Mouse (Mus musculus) forelimb bud, embryonic 11.5 days (tissue): ENCODE measurements around the gene Tbc1d12.
A peak's percentile ranks its signal among the peaks of the same experiment; 100 is the strongest.
"Not testable (repeated sequence)": the region's sequence is repeated elsewhere in the genome, so short reads cannot be mapped to it uniquely, and the experiment has no call there.

Source experiments
- DNase-seq: peaks from one replicate; pipeline ENCODE4 v3.0.0-alpha.2; 2012; ENCODE audit warnings: low read depth, low spot score

Tbc1d12 gene

DNA sequence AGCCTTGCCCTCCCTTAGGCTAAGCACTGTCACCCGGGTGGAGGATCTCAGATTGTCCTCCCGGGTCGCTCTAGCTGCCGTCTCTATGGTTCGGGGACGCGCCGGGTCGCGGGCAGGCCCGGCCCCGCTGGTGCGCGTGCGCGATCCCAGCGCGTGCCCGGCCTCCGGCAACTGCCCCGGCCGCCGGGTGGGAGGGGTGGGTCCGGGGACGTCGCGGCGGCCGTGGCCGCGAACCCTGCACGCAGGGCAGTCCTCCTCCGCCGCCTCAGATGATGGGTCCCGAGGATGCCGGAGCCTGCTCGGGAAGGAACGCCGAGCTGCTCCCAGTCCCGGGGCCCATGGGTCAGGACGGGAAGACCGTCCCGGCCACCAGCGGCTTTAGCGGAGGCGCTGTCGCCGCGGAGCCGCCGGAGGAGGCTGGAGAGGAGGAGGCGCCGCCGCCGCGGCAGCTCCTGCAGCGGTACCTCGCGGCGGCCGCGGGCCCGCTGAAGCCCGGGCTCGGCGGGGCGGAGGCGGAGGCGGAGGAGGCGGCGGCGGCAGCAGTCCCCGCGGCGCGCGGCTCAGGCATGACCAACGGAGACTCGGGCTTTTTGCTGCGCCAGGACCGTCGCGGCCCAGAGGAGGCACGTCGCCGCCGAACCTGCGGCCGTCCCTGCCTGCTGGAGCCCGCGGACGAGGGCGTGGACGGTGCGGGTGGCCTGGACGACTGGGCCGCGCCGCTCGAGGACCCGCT, at the start of gene Tbc1d12:
Tbc1d12 (plus strand) TSS at position 142 of the 733 bp plus-strand sequence.
- DNase-seq, result peak; percentile 83

DNA sequence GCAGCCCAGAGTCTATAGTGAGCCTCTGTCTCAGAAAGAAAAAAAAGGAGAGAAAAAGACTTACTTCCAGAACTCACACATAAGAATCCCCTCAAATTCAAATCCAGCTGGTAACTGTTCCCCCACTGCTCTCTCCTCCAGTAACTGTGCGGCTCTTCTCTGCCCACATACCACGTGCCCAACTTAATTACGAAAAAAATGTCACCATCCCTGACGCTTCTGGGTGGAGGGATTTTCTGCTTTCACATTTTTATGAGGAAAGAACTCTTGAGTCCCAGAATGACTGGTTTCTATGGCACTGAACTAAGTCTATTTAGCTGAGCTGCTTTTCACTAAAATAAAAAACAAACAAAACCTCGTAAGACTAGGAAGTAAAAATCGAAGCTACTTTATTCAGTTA, 48.6 kb upstream of the Tbc1d12 start:
- no peak for DNase-seq

DNA sequence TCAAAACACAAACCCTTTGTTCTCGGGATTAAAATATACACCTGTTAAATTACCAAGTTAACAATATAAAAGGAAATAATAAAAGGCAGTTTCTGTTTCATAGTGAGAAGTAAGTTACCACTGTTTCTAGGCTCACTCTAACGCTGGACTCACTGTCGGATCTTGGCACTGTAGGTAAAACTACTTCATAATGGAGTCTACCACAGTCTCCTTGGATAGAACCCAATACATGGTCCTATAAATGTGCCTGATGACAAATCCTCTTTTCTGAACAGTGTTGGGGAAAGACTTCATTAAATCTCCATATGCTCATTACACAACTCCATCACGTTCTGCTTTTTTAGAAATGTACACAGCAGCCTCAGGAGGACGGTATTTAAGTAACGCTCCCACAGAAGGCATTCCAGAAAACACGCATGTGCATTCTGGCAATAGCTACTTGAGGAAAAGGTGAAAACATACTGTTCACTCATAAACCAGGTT, 42.8 kb upstream of the Tbc1d12 start:
- no peak for DNase-seq

DNA sequence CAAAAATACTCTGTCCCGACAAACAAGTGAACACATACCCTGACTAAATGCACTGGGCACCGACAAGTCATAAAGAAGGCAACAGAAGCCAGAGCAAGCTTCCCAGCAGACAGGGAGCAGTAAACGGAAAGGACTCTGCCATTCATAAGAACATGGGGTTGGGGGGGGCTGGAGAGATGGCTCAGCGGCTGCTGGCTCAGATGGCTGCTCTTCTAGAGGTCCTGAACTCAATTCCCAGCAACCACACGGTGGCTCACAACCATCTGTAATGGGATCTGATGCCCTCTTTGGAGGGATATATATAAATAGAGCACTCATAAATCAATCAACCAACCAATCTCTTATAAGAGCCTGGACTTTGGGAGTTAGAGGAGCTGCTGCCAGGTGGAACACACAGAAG, 39.8 kb upstream of the Tbc1d12 start:
- DNase-seq, result no peak

DNA sequence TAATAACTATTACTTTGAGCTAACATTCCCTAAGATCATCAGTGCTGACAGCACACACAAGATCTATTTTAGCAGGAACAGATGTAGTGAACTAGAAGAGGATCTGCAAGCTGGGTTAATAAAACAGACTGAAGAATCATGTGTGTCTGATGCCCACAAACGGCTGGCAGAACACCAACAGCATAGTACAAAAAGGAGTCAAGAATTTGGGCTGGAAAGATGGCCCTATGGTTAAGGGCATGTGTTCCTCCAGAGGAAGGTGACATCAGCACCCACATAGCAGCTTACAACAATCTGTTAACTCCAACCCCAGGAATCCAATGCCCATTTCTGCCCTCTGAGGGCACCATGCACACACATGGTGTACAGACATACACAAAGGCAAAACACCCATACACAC, 38.1 kb upstream of the Tbc1d12 start:
- no peak for DNase-seq

DNA sequence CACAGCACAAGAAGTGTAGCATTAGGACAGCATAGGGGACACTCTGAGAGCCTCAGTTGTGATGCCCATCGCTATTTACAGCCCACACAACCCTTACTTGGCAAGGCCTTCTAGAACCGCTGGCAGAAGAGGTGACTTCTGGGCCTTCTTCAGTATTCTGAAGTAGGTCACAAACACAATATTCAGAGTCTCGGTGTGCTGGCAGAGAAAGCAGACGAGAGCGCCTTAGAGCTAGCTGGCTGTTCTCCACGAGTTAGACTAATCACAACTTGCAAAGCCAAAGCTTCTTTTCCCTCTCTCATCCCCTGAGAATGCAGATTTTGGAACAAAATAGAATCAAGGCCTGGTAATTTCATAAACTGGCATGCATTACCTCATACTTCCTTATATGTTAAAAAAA, 37.6 kb upstream of the Tbc1d12 start:
- DNase-seq, result no peak

DNA sequence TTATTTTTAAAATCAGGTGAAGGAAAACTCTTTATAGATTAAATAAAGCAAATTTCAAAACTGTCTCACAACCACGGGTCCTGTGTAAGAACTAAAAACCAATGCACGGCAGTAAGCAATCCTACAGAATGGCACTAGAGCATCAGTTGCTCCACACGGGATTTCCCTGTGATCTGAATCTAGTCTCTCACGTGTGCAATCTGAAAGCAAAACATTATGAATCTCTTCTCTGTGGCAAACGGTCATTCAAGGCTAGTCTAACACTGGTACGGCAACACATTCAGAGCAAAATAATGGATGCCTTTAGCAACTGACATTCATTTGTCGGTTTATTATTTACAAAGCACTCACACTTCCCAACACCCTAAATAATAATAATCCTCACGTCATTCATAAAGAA, 18.2 kb upstream of the Tbc1d12 start:
- no peak for DNase-seq

DNA sequence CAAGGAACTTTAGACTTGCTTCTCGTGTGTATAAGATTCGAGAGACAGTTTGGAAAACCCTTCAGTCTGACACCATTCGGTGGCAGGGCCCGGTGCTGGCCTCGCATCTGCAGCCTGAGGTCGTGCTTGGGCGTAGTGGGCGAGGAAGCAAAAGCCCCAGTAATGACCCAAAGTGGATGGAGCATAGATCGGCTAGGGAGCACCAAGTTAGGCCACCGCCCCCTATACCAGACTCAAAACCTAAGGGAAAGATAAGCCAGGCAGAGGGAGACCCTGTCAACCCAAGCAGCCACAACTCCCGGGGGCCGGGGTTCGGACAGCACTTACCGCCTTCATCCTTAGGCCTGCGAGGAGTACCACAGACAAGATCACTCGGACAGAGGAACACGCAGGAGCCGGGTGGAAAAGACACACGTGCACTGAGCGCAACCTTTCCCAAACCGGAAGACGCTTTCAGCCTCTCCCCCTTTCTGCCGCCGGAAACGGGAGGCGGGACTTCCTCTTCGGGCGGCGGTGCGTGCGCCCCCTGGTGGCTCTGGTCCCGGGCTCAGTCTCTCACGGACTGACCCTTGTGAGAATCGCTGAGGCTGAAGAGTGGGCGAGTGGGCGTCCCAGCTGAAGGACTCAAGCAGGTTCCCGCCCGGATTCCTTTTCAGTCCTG, 17.5 kb upstream of the Tbc1d12 start, which contains the start of gene Noc3l:
Noc3l (minus strand) TSS at position 472 of the 661 bp plus-strand sequence.
- DNase-seq, result peak; percentile 92

DNA sequence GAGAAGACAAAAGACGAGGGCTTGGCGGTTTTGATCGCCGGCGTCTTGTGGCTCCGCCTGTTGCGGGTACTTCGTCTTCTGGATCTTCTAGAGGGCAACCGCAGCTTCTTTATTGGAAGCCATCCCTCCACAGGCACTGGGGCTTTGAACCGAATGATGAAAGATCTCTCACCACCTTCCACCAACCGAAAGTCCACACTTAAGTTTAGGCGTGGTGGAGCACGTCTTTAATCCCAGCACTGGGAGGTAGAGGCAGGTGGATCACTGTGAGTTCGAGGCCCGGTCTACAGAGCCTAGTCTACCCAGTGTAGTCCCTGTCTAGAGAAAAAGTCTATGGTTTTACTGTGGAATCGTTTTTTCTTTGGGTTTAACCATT, 17.0 kb upstream of the Tbc1d12 start:
- DNase-seq, result no peak

DNA sequence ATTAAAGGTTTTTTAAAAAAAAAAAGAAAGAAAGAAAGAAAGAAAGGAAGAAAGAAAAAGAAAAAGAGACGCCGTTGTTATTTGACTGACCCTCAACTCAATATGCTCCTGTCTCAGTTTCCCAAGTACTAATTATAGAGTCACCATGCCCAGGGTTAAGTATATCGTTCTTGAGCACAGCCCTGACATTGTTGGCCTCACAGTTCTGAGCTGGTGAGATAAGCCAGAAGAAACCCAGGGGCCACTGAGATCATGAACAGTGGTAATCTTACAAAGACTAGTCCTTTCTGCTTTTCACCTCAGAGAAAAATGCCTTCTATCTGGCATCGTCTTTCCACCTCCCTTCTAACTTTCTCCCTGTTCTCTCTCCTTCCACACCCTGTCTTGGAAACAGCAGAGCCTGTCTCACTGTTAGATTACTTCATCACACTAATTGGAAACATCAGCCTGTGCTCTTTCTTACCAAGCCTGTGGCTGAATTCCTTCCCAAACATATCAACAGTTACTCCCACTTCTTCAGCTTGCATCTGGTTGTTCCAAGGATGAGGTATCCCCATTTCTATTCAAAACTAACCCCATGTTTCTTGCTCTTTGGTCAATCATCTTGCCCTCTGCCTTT, 16.1 kb upstream of the Tbc1d12 start:
- DNase-seq, result no peak

DNA sequence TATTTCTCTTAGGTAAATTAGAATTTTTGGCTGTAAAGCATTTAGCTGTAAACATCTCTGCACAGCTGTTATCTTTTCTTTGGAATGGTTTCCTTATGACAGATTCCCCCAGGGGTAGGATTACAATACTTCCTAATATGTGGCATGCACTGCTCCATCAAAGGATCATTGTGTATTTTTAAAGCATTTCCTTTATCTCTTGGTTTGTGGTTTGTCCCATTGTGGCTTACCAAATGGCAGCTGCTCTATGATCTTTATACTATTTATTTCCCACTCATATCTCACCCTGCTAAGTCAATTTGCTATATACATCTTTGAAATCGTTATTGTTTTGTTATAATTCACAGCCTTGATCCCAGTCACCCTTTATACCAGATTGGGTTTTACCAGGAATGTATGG, 3.2 kb upstream of the Tbc1d12 start:
- DNase-seq, result no peak

DNA sequence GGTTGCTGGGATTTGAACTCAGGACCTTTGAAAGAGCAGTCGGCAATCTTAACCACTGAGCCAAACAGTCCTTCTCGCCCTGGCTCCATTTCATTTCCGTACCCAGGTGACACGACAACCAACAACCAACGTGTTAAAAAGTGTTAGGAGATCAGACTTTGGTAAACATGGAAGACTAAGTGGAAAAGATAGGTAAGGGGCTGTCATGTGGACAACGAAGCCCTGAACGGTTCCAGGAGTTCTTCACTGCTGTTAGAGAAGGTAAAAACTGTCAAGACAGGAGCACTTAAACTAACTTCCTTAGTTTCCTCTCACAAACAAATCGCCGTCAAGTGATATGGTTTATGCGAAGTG, 318 bp upstream of the Tbc1d12 start:
- DNase-seq, result no peak

DNA sequence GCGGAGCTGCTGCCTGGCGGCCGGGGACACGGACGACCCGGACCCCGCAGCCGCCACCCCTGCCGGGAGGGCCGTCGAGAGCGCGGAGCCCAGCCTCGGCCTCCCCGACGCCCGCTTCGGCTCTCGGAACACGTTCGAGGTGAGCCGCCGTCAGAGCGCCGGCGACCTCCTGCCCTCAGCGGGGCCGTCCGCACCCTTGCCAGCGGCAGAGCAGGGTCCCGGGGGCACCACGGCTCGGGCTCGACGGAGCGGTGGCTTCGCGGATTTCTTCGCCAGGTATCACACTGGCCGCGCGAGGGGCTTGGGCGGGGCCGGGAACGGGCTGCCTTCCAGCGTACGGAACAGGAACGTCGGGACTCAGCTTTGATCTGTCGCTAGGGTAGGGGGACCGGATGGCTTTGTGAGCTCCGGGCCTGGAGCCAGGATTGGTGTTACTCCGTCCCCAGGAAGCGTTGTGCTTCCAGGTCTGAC, 827 bp downstream of the Tbc1d12 start:
- DNase-seq, result peak; percentile 39

DNA sequence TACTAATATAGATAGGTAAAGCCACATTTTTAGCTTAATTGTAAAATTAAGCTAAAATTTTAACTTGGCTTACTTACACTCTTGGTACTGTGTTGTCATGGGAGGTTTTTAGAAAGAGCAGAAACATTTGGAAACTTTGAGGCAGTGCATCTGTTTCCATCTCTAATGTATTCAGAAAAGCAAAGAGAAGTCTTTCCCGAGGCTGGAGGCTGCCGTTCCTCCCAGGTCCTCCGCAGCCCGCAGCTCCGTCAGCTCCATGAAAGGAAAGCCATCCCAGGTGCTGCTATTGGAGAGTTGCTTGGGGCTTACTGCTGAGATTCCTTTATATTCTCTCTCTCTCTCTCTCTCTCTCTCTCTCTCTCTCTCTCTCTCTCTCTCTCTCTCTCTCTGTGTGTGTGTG, 8.4 kb downstream of the Tbc1d12 start:
- no peak for DNase-seq

DNA sequence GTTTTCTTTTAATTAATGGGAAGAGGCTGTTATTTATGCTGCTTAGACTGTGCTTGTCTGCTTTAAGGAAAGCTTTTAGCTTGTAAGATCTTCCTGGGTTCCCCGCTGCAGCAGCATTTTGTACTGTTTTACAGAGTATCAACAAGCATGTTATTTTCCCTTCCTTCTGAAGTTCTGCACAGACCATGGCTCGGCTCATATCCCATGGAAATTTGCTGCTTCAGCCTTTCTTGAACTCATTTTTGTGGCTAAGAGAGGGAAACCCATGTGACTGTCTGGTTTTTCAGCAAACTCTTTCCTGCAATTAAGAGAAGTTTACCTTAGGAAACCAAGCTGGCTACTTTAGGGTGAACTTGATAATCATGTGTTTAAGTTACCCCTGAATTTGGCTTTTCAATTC, 10.0 kb downstream of the Tbc1d12 start:
- no peak for DNase-seq

DNA sequence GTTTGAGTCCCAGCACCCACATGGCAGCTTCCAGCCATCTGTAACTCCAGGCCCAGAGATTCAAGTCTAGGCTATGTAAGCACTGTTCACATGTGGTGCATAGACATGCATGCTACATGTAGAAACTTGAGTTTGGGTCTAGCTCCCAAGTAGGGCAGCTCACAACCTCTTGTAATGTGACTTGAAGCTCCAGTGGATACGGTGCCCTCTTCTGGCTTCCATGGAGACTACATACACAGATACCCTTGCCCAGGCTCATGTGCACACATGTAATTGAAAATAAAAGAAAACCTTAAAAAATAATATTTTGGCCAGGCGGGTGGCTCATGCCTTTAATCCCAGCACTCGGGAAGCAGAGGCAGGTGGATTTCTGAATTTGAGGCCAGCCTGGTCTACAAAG, 21.8 kb downstream of the Tbc1d12 start:
- no peak for DNase-seq

DNA sequence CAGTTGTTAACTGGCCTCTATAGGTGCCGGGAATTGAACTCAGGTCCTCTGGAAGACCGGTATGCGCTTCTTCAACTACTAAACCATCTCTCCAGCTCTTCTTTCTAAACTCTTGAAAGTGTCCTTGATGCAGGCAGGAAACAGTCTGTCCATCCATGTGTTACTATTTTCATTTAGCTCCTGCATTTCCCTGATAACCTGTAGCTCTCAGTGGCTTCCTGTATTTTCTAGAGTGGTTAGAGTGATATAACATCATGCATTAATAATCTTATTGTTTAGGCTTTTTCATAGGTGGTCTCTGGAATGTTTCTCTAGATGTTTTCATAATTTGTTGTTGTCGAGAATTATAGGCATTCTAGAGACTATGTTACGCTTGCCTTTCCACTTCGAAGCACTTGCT, 26.1 kb downstream of the Tbc1d12 start:
- no peak for DNase-seq

DNA sequence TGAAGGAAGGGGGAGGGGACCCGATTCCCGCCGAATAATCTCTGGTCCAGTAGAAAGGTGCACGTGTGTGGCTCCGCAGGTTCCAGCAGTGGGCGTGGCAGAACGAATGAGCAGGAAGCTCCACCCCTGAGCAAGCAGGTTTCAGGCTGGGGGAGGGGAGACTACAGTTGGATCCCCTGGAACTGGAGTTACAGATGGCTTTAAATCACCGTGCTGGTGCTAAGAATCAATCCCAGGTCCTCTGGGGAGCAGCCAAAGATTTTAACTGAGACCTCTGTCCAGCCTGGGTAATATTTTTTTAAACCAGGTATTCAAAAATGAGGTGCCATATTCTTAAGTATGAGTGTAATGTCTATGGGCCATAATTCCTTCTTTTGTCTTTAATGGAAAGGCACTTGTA, 38.4 kb downstream of the Tbc1d12 start:
- DNase-seq, result not testable (repeated sequence)

DNA sequence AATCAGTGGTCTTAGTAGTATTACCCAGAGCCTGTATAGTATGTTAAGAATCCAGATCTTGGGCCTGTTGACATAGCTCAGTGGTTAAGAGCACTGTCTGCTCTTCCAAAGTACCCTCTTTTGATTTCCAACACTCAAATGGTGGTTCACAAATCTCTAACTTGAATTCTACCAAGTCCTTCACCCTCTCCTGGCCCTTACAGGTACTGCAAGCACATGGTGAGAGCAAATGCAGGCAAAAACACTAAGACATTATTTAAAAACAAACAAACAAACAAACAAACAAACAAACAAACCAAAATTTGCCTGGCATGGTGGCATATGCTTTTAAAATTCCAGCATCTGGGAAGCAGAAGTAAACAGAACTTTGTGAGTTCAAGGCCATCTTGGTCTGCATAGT, 43.9 kb downstream of the Tbc1d12 start:
- DNase-seq, result no peak

DNA sequence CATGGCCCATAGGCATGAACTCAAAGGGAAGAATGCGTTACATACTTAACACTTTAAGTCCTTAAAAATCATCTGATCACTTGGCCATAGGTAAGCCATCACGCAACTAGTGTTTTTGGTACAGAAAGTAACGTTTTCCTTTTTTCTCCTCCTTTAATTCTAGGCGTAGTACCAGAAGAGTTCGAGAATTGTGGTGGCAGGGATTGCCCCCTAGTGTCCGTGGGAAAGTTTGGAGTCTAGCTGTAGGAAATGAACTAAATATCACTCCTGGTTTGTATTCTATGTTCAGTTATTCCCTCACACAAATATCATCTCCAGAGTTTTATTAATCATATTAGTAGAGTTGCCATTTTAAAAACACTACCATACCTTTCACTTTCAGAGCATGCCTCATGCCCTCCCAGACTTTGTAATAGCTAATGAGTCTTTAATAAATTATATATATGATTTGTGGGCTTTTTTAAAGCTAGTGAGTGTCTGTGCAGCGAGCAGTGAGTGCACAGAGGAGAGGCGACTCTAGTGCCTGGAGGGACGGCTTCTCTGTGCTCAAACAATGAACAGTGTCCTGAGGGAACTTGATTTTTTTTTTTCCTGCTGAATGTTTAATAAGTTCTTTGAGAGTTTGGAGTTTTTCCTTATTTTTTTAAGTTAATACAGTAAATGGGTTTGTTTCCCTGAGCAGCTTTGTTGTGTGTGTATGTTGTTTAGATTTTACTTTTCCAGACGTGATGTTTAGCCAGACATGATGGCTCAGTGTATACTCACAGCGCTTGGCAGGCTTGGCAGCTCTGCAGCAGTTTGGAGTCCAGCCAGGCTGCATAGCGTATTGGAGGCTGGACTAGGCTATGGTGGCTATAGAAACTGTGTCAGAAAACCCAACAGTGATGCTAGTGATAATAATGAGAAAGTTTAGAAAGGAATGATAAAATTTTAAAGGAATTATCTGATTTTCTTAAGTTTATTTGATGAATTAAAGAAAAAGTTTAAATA, 65.1 kb downstream of the Tbc1d12 start:
- no peak for DNase-seq

DNA sequence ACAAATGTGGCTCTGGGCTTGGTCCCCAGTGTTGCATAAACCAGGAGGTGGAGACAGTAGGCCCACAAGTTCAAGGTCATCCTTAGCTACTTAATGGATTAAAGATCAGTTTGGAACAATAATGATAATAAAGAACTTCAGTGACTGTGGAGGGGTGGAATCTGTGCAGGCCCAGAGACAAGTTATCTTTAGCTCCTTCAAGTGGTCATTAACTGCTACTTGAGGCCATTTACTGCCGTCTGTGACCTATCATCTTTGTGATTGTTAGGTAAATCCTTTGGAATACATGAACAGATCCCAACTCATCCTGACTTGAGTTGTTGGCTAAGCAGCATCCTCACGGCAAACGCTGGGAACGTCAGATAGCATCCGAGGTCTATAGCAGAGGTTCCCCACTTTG, 66.1 kb downstream of the Tbc1d12 start:
- no peak for DNase-seq

DNA sequence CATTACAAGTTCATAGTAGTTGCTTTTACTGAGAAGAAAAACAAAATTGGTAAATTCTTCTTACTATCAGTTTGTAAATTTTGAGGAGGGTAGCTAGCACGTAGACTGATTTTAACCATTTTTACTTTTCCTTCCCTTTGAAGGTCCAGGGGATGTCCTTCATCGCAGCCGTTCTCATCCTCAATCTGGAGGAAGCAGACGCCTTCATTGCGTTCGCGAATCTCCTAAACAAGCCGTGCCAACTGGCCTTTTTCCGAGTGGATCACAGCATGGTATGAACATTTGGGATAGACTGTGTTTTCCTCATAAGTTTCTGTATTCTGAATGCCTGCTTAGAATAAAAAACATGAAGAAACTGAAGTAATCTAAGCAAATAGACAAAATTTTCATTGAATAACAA, 77.4 kb downstream of the Tbc1d12 start:
- DNase-seq, result no peak
